Mouse (Mus musculus) erythroblast, embryonic 14.5 days (primary cell): Measurements from ENCODE around the gene Fuca1. TPM values are rescaled to one million over a fixed set of nuclear protein-coding genes. Genes with fewer than 3 reads are reported as not detected.

ENCODE experiments used
- H3K27me3 ChIP-seq: 2 replicates; pipeline ENCODE4 v1.6.1; 2012; ENCODE audit warnings: inconsistent platforms; ENCODE audit not compliant: control insufficient read depth
- H3K36me3 ChIP-seq: 2 replicates; pipeline ENCODE4 v1.6.1; 2012; ENCODE audit warnings: mild to moderate bottlenecking, inconsistent platforms; ENCODE audit not compliant: control insufficient read depth
- H3K4me1 ChIP-seq: 2 replicates; pipeline ENCODE4 v1.6.1; 2012; ENCODE audit warnings: inconsistent platforms; ENCODE audit not compliant: control insufficient read depth
- H3K4me3 ChIP-seq: replicated peaks from 2 replicates; pipeline ENCODE3; 2012; ENCODE audit warnings: moderate library complexity, mild to moderate bottlenecking, inconsistent platforms
- H3K9me3 ChIP-seq: 2 replicates; pipeline ENCODE4 v1.6.1; 2012; ENCODE audit warnings: low read length, inconsistent platforms, mixed read lengths; ENCODE audit not compliant: control insufficient read depth
- GATA1 ChIP-seq: IDR thresholded peaks from 2 replicates; pipeline ENCODE4 v1.6.1; 2012; ENCODE audit warnings: low read length, inconsistent platforms, mixed read lengths
- TAL1 ChIP-seq: IDR thresholded peaks from 3 replicates; pipeline ENCODE4 v1.6.1; 2012; ENCODE audit warnings: low read length, inconsistent platforms, mixed read lengths
- polyA plus RNA-seq: library from polyadenylated mRNA; stranded (reverse); fragments of >175 nt; gene quantifications from 2 replicates; pipeline ENCODE4 v1.2.3, GENCODE M21; 2012

Fuca1 gene
- polyA plus RNA-seq, 1 experiment: 0.54 TPM

DNA sequence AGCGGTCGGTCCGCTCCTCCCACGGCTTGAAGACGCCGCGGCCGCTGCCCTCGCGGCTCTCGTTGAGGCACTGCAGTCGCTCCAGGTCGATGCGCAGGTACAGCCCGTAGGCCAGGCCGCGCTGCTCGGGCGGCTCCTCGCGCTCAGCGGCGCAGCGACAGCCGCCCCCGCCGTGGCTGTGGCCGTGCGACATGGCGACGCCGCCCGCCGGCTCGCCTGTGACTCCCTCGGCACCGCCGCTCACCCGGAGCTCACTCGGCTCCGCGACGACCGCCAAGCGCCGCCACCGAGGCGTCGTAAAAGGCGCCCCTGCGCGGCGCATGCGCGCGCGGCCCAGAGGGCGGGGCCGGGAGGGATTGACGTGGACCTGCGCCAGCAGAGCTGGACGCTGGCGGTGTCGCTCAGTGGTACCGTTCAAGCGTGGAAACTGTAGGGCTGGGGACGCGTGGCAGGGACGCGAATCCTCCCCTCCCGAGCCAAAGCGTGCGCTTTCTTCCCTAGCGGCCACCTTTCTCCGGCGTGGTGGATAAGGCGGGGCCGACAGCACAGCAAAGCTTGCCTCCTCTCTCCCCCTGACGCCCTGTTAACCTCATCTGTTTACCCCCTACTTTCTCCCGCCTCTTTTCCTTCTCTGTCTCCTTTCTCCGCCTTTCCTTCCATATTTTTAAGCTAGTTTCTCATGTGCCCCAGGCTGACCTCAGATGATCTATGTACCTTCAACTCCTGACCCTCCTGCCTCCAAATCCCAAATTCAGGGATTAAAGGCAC, 66.6 kb downstream of the Fuca1 start, which contains the start of gene Pithd1:
Pithd1 (minus strand) TSS at position 322 of the 768 bp plus-strand sequence.
- H3K9me3 ChIP-seq: peaks cover 5% of the 10 kb centered on the region
- TF ChIP-seq GATA1: no peak
- no peak for TF ChIP-seq TAL1
- H3K36me3 ChIP-seq: peaks cover 42% of the 10 kb centered on the region
- no peaks in the 10 kb centered on the region for H3K27me3 ChIP-seq
- H3K4me1 ChIP-seq: peaks cover 55% of the 10 kb centered on the region
- H3K4me3 ChIP-seq: peak within 1 kb of the TSS; percentile 100

DNA sequence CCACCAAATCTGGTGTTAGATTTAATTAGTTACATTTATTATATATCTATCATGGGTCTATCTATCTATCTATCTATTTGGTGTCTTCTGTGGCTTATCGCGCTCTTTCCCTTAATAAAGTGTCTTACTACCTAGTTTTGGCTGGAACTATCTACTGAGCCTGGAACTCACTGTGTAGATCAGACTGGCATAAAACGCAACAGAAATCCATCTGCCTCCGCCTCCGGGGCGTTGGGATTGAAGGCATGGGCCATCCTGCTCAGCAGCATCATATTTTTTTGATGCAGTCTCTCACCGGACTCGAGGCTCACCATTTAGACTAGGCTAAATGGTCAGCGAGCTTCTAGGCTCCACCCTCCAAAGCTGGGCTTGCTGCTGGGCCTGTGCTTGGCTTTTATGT, 67.2 kb downstream of the Fuca1 start:
- Histone ChIP-seq H3K9me3 (peaks cover 5% of the 10 kb centered on the region), H3K36me3 (peaks cover 36% of the 10 kb centered on the region), H3K27me3 (no peaks in the 10 kb centered on the region), H3K4me1 (peaks cover 54% of the 10 kb centered on the region), H3K4me3 (peak overlapping the region; percentile 100)
- no peak for TF ChIP-seq TAL1
- no peak for TF ChIP-seq GATA1

Other genes starting within 250 kb of the Fuca1 start
- gene Ifnlr1, start 234.4 kb upstream of the Fuca1 start, polyA plus RNA-seq: not detected in 2 replicates
- gene Il22ra1, start 192.6 kb upstream of the Fuca1 start, polyA plus RNA-seq: 0.02 TPM in 1 of 2 replicates, not detected in the other
- gene Myom3, start 161.0 kb upstream of the Fuca1 start, polyA plus RNA-seq: not detected in 2 replicates
- gene Srsf10, start 65.0 kb upstream of the Fuca1 start, polyA plus RNA-seq: 21.7 and 28.6 TPM in 2 replicates
- gene Pnrc2, start 46.9 kb upstream of the Fuca1 start, polyA plus RNA-seq: 0.66 and 1.0 TPM in 2 replicates
- gene Cnr2, start 25.3 kb upstream of the Fuca1 start, polyA plus RNA-seq: 0.02 TPM in 1 of 2 replicates, not detected in the other
- 4.9 and 5.7 TPM in 2 replicates for gene Hmgcl, start 25.7 kb downstream of the Fuca1 start, polyA plus RNA-seq
- 3.9 and 5.3 TPM in 2 replicates for gene Gale, start 43.0 kb downstream of the Fuca1 start, polyA plus RNA-seq
- gene Lypla2, start 51.9 kb downstream of the Fuca1 start, polyA plus RNA-seq: 13.4 and 14.0 TPM in 2 replicates
- 16.8 and 28.3 TPM in 2 replicates for gene Pithd1, start 66.5 kb downstream of the Fuca1 start, polyA plus RNA-seq
- 0.98 and 1.5 TPM in 2 replicates for gene Eloa, start 101.0 kb downstream of the Fuca1 start, polyA plus RNA-seq
- gene Rpl11, start 132.7 kb downstream of the Fuca1 start, polyA plus RNA-seq: 148 and 157 TPM in 2 replicates
- gene Id3, start 222.8 kb downstream of the Fuca1 start, polyA plus RNA-seq: 0.38 and 0.54 TPM in 2 replicates